Mouse (Mus musculus): Measurements from ENCODE around the gene Sim1. TPM values are rescaled to one million over a fixed set of nuclear protein-coding genes. Genes with fewer than 3 reads are reported as not detected.
A peak's percentile ranks its signal among the peaks of the same experiment; 100 is the strongest.

Gene Sim1
- polyA plus RNA-seq, 1 experiment from 2014 or later, result 6.5 TPM

DNA sequence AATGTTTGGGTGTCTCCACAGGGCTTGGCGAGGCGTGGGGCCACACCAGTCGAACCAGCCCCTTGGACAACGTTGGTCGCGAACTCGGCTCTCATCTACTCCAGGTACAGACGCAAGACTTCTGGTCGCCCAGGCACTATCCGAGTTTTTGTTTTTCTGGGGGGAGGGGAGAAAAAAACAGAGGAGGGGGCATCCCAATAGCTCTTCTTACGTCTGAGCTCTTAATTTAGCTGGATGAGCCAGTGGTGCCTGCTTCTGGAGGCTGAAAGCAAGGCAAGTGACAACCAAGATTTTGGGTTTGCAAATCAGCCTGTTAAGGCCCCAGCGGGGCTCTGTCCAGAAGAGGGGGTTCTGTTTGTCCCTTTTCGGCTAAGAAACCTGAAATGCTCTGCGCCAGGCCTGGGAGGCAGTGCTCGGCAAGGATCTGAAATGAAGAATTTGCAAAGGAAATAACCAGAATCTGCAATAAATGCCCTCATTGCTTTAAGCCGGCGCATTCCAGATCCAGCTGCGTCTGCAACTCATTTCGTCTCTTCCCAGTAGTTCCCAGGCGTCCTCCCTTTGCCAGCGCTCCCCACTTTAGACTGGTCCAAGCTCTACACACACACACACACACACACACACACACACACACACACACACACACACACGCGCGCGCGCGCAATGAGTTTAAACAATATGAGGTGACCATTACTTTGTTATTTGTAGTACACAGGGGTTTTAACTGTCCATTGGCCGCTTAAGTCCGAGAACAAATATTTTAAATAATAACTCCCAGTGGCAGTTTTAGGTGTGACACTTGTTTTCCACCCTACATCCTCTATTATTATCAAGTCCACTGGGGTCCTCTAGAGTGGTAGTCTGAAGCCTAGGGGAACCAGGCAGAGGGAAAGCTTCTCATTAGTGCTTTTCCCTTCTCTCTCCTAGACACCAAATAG, 10.5 kb downstream of the Sim1 start:
- peak; percentile 54 for DNase-seq (ENCODE audit: low spot score)
- Histone ChIP-seq H3K9me3 (replicated peaks) (no peaks in the 10 kb centered on the region), H3K27me3 (ENCODE audit: low read depth, poor library complexity, severe bottlenecking) (peaks cover 100% of the 10 kb centered on the region), H3K27ac (replicated peaks) (no peak overlapping the region; the same call in 1 of the 2 replicates), H3K36me3 (no peaks in the 10 kb centered on the region), H3K4me3 (peak overlapping the region; percentile 34), H3K4me1 (peaks cover 57% of the 10 kb centered on the region)
- whole genome bisulfite sequencing, result 4% methylated on average over 29 of the region's 29 CpGs

GRCm38 (mm10) chr10:50910400-50910799, 15.8 kb downstream of the Sim1 start:
- Histone ChIP-seq H3K9me3 (replicated peaks) (no peaks in the 10 kb centered on the region), H3K4me1 (peaks cover 16% of the 10 kb centered on the region), H3K27ac (replicated peaks) (no peak overlapping the region), H3K4me3 (peak overlapping the region; percentile 41), H3K27me3 (ENCODE audit: low read depth, poor library complexity, severe bottlenecking) (peaks cover 100% of the 10 kb centered on the region), H3K36me3 (no peaks in the 10 kb centered on the region)
- 2% methylated on average over 16 of the region's 16 CpGs for WGBS
- DNase-seq (ENCODE audit: low spot score), result peak; percentile 56

- H3K36me3 ChIP-seq, result no peaks in the 10 kb centered on the region
- peaks cover 15% of the 10 kb centered on the region for H3K4me1 ChIP-seq
- H3K4me3 ChIP-seq, result peak overlapping the region; percentile 41
- 5% methylated on average over 12 of the region's 12 CpGs for WGBS
- DNase-seq (ENCODE audit: low spot score), result peak; percentile 54
- no peak overlapping the region for H3K27ac ChIP-seq (replicated peaks)
- peaks cover 100% of the 10 kb centered on the region for H3K27me3 ChIP-seq (ENCODE audit: low read depth, poor library complexity, severe bottlenecking)
- H3K9me3 ChIP-seq (replicated peaks), result no peaks in the 10 kb centered on the region
Observed at GRCm38 (mm10) chr10:50910861-50911410, 16.4 kb downstream of the Sim1 start.

- peaks cover 6% of the 10 kb centered on the region for H3K4me1 ChIP-seq
- peaks cover 66% of the 10 kb centered on the region for H3K27me3 ChIP-seq (ENCODE audit: low read depth, poor library complexity, severe bottlenecking)
- WGBS, result 51% methylated on average over 2 of the region's 2 CpGs
- H3K4me3 ChIP-seq, result no peak overlapping the region
- H3K9me3 ChIP-seq (replicated peaks), result no peaks in the 10 kb centered on the region
- DNase-seq (ENCODE audit: low spot score), result no peak
- no peaks in the 10 kb centered on the region for H3K36me3 ChIP-seq
- H3K27ac ChIP-seq (replicated peaks), result no peak overlapping the region
Observed at GRCm38 (mm10) chr10:50915607-50916006, 21.1 kb downstream of the Sim1 start.

- no peaks in the 10 kb centered on the region for H3K36me3 ChIP-seq
- DNase-seq (ENCODE audit: low spot score), result no peak
- no peaks in the 10 kb centered on the region for H3K27me3 ChIP-seq (ENCODE audit: low read depth, poor library complexity, severe bottlenecking)
- H3K27ac ChIP-seq (replicated peaks), result no peak overlapping the region
- H3K4me3 ChIP-seq, result no peak overlapping the region
- 54% methylated on average over 5 of the region's 5 CpGs for WGBS
- no peaks in the 10 kb centered on the region for H3K9me3 ChIP-seq (replicated peaks)
- peaks cover 8% of the 10 kb centered on the region; the same call in 1 of the 2 replicates for H3K4me1 ChIP-seq
Observed at GRCm38 (mm10) chr10:50929281-50929680, 34.7 kb downstream of the Sim1 start.

GRCm38 (mm10) chr10:50935673-50936072, 41.1 kb downstream of the Sim1 start:
- Histone ChIP-seq H3K27me3 (ENCODE audit: low read depth, poor library complexity, severe bottlenecking) (no peaks in the 10 kb centered on the region), H3K36me3 (no peaks in the 10 kb centered on the region), H3K4me3 (no peak overlapping the region), H3K9me3 (replicated peaks) (no peaks in the 10 kb centered on the region), H3K4me1 (no peaks in the 10 kb centered on the region), H3K27ac (replicated peaks) (no peak overlapping the region)
- no peak for DNase-seq (ENCODE audit: low spot score)

DNA sequence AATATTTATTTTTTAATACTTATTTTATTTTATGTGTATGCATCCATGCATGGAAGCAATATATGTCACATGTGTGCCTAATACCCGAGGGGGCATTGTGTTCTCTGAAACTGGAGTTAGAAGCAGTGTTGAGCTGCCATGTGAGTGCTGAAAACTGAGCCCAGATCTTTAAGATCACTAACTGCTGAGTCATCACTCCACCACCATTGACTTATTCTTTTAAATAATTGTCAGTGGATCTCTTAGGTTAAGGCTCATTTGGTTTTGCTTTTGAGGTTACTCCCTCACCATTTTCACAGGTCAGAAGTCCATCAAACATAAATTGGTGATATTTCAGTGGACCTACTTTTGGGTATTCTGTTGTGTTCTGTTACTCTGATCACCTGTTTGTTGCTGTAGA, 79.1 kb downstream of the Sim1 start:
- no peaks in the 10 kb centered on the region for H3K4me1 ChIP-seq
- WGBS, result 72% methylated on average over 1 of the region's 1 CpGs
- H3K27ac ChIP-seq (replicated peaks), result no peak overlapping the region
- no peaks in the 10 kb centered on the region for H3K27me3 ChIP-seq (ENCODE audit: low read depth, poor library complexity, severe bottlenecking)
- H3K36me3 ChIP-seq, result no peaks in the 10 kb centered on the region
- DNase-seq (ENCODE audit: low spot score), result no peak
- H3K9me3 ChIP-seq (replicated peaks), result no peaks in the 10 kb centered on the region
- no peak overlapping the region for H3K4me3 ChIP-seq

DNA sequence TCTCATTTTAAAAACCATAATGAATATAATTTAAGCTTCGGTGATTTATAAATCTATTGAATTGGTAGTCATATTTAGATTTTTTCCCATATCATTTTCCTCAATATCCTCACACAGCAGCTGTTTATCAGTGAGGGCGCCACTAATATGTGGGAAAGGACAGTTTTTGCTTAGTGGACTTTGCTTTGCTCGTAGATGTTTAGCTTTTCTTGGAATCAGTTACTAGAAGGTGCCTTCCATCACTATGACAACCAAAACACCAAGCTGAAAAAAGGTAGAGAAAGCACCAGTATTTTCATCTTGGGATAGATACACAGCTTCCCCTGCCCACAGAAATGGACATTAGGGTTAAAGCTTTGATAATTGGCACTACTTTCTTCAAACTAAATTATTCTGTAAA, 87.3 kb downstream of the Sim1 start:
- Histone ChIP-seq H3K36me3 (no peaks in the 10 kb centered on the region), H3K4me3 (no peak overlapping the region), H3K27ac (replicated peaks) (no peak overlapping the region), H3K9me3 (replicated peaks) (no peaks in the 10 kb centered on the region), H3K27me3 (ENCODE audit: low read depth, poor library complexity, severe bottlenecking) (no peaks in the 10 kb centered on the region), H3K4me1 (no peaks in the 10 kb centered on the region)
- DNase-seq (ENCODE audit: low spot score), result no peak
- 95% methylated on average over 3 of the region's 3 CpGs for WGBS

DNA sequence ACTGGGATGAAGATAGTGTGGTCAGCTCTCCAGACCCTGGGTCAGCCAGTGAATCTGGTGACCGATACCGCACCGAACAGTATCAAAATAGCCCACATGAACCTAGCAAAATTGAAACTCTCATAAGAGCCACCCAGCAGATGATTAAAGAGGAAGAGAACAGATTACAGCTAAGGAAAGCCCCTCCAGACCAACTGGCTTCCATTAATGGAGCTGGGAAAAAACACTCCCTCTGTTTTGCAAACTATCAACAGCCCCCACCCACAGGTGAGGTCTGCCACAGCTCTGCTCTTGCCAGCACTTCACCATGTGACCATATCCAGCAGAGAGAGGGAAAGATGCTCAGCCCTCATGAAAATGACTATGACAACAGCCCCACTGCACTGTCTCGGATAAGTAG, 89.1 kb downstream of the Sim1 start:
- Histone ChIP-seq H3K27ac (replicated peaks) (no peak overlapping the region), H3K9me3 (replicated peaks) (no peaks in the 10 kb centered on the region), H3K4me1 (no peaks in the 10 kb centered on the region), H3K27me3 (ENCODE audit: low read depth, poor library complexity, severe bottlenecking) (no peaks in the 10 kb centered on the region), H3K4me3 (no peak overlapping the region), H3K36me3 (no peaks in the 10 kb centered on the region)
- DNase-seq (ENCODE audit: low spot score), result no peak
- 92% methylated on average over 4 of the region's 4 CpGs for WGBS

GRCm38 (mm10) chr10:51007798-51008197, 113.2 kb downstream of the Sim1 start:
- Histone ChIP-seq H3K27ac (replicated peaks) (no peak overlapping the region), H3K4me3 (no peak overlapping the region), H3K27me3 (ENCODE audit: low read depth, poor library complexity, severe bottlenecking) (peaks cover 62% of the 10 kb centered on the region), H3K36me3 (no peaks in the 10 kb centered on the region), H3K4me1 (peaks cover 46% of the 10 kb centered on the region), H3K9me3 (replicated peaks) (no peaks in the 10 kb centered on the region)
- WGBS, result 28% methylated on average over 3 of the region's 3 CpGs
- DNase-seq (ENCODE audit: low spot score), result no peak

DNA sequence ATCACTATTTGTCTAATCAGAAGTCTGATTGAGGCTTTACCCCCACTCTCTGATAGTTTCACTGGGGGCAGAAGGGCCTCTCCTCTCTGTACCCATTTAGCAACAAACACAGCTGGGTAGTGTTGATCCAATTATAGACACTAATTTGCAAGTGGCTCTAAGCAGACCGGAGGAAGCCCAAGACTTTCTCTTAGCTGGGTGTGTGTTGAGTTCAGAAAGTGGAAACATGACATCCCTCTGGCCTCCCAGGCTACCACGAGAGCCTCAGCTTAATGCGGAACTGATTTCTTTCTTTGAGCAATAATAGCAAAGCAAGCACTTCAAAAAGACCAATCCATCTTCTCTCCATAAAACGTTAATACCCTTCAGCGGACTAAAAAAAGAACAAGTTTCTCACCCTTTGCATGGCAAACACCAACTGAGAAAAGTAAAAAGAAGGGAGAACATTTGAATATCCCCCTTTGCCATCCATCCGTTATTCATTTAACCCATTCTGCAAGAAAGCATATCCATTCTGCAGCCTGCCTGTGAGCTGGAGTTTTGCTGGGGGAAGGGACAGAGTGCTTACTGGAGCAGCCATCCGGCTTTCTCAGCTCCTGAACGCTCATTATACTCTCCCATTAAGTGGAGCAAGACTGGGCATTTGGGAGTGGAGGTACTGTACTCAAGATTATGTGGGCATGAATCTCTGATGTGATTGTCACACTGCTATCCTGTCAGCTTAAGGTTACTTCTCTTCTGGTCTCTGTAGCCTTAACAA, 117.0 kb downstream of the Sim1 start:
- peak; percentile 48 for DNase-seq (ENCODE audit: low spot score)
- Histone ChIP-seq H3K4me3 (0 out of 2 replicates have a peak overlapping the region, but pooled peaks have one; percentile 22), H3K36me3 (no peaks in the 10 kb centered on the region), H3K27me3 (ENCODE audit: low read depth, poor library complexity, severe bottlenecking) (peaks cover 81% of the 10 kb centered on the region), H3K9me3 (replicated peaks) (no peaks in the 10 kb centered on the region), H3K27ac (replicated peaks) (peak overlapping the region; percentile 49), H3K4me1 (peaks cover 71% of the 10 kb centered on the region)
- 9% methylated on average over 8 of the region's 8 CpGs for WGBS

DNA sequence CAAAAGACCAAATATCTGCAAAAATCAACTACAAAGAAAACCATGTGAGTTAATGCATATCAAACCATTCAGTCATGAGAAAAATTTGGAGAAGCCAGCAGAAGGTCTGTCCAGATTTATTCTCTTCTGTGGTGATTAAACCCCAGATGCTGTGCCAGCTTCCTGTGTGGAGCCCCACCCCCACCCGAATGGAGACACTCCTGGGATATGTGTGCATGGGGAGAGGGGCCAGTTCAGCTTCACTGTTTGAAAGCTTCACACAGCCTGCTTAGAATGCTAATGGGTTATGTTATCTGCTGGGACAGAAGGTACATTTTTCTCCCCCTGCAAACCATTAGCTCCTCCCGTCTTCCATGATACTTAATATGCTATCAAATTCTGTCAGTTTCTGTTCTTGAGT, 120.3 kb downstream of the Sim1 start:
- WGBS, result 58% methylated on average over 2 of the region's 2 CpGs
- DNase-seq (ENCODE audit: low spot score), result no peak
- Histone ChIP-seq H3K4me1 (peaks cover 54% of the 10 kb centered on the region), H3K27me3 (ENCODE audit: low read depth, poor library complexity, severe bottlenecking) (peaks cover 89% of the 10 kb centered on the region), H3K4me3 (no peak overlapping the region), H3K36me3 (no peaks in the 10 kb centered on the region), H3K9me3 (replicated peaks) (no peaks in the 10 kb centered on the region), H3K27ac (replicated peaks) (no peak overlapping the region)

Data from midbrain, embryonic 10.5 days (tissue).